Mouse (Mus musculus): ENCODE measurements around the gene Ank2. TPM values are rescaled to one million over a fixed set of nuclear protein-coding genes. Genes with fewer than 3 reads are reported as not detected.
A peak's percentile ranks its signal among the peaks of the same experiment; 100 is the strongest.

Ank2 gene
- polyA plus RNA-seq, 1 experiment from 2014 or later: 211 TPM

DNA sequence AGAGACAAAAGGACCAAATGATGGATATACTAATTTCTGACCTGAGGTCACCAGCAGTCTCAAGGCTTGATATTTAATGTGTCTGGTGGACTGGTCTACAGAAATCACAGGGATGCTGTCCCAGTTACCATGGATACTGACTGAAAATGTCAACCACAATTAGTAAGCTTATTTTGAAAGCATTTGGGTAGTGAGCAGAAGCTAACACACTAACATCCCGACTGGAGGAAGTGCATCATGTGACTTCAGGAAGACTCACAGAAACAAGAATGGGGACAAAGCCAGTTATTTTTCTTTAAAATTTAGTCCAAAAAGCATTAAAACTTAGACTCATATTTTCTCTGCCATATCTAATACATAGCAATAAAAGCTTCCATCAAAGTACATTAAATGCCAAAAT lies 546.5 kb downstream of the Ank2 start:
- DNase-seq (no peak), ATAC-seq (ENCODE audit: low FRiP score, low TSS enrichment) (no peak)
- peaks cover 77% of the 10 kb centered on the region for H3K36me3 ChIP-seq (ENCODE audit: control insufficient read depth, insufficient read depth, low read length)
- H3K27ac ChIP-seq (replicated peaks; ENCODE audit: low read depth, low read length): no peak overlapping the region
- no peak overlapping the region for H3K4me2 ChIP-seq (ENCODE audit: low read length)
- no peaks in the 10 kb centered on the region for H3K9me3 ChIP-seq (ENCODE audit: control insufficient read depth, low read length)
- WGBS: 31% methylated on average over 1 of the region's 1 CpGs
- no peak overlapping the region for H3K9ac ChIP-seq (replicated peaks; ENCODE audit: low read length)
- H3K4me3 ChIP-seq (replicated peaks; ENCODE audit: low read depth, low read length): no peak overlapping the region
- no peaks in the 10 kb centered on the region for H3K27me3 ChIP-seq (ENCODE audit: control insufficient read depth, insufficient read depth, low read length)
- H3K4me1 ChIP-seq (ENCODE audit: control insufficient read depth, insufficient read depth, low read length): no peaks in the 10 kb centered on the region

DNA sequence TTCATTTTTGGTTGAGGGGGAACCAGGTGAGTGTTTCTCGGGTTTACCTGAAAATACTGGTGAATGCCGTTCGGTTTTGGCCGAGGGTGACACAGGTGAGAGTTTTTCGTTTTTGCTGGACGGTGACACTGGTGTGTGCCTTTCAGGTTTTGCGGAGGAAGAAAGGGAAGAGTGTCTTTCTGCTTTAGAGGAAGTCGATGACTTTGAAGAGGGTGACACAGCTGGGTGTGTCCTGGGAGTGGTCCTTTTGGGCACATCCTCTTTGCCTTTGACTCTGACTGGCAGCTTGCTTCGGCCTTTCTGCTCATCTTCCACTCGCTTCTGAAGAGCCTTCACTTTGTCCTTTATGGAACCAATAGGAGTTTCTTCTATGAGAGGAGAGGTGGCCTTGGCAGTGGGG lies 552.6 kb downstream of the Ank2 start:
- ATAC-seq (ENCODE audit: low FRiP score, low TSS enrichment): no peak
- no peak overlapping the region for H3K27ac ChIP-seq (replicated peaks; ENCODE audit: low read depth, low read length)
- H3K36me3 ChIP-seq (ENCODE audit: control insufficient read depth, insufficient read depth, low read length): peaks cover 91% of the 10 kb centered on the region
- no peak overlapping the region for H3K4me3 ChIP-seq (replicated peaks; ENCODE audit: low read depth, low read length)
- H3K4me1 ChIP-seq (ENCODE audit: control insufficient read depth, insufficient read depth, low read length): no peaks in the 10 kb centered on the region
- no peaks in the 10 kb centered on the region for H3K27me3 ChIP-seq (ENCODE audit: control insufficient read depth, insufficient read depth, low read length)
- no peak for DNase-seq
- no peak overlapping the region for H3K4me2 ChIP-seq (ENCODE audit: low read length)
- WGBS: 96% methylated on average over 10 of the region's 10 CpGs
- no peak overlapping the region for H3K9ac ChIP-seq (replicated peaks; ENCODE audit: low read length)
- H3K9me3 ChIP-seq (ENCODE audit: control insufficient read depth, low read length): no peaks in the 10 kb centered on the region

DNA sequence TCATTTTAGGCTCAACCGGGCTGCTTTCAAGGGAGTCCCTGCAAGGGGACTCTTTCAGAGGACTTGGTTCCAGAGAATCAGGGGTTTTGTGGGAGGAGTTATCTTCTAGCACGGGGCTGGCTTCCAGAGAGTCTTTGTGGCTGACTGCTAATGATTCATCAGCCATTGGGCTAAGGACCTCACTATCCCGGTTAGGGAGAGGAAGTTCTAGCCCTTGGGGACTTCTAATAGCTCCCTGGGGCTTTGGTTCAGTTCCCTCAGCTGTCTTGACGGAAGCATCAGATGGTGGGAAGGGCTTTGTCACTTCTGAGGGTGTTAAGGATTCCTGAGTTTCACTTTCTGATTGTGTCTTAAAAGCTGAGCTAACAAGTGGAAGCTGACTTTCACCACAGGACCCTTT lies 554.3 kb downstream of the Ank2 start:
- Histone ChIP-seq H3K4me1 (ENCODE audit: control insufficient read depth, insufficient read depth, low read length) (no peaks in the 10 kb centered on the region), H3K27ac (replicated peaks; ENCODE audit: low read depth, low read length) (no peak overlapping the region), H3K4me2 (ENCODE audit: low read length) (no peak overlapping the region), H3K9me3 (ENCODE audit: control insufficient read depth, low read length) (no peaks in the 10 kb centered on the region), H3K9ac (replicated peaks; ENCODE audit: low read length) (no peak overlapping the region), H3K4me3 (replicated peaks; ENCODE audit: low read depth, low read length) (no peak overlapping the region), H3K27me3 (ENCODE audit: control insufficient read depth, insufficient read depth, low read length) (no peaks in the 10 kb centered on the region), H3K36me3 (ENCODE audit: control insufficient read depth, insufficient read depth, low read length) (peaks cover 92% of the 10 kb centered on the region)
- ATAC-seq (ENCODE audit: low FRiP score, low TSS enrichment) (no peak), DNase-seq (no peak)
- WGBS: 80% methylated on average over 4 of the region's 4 CpGs

DNA sequence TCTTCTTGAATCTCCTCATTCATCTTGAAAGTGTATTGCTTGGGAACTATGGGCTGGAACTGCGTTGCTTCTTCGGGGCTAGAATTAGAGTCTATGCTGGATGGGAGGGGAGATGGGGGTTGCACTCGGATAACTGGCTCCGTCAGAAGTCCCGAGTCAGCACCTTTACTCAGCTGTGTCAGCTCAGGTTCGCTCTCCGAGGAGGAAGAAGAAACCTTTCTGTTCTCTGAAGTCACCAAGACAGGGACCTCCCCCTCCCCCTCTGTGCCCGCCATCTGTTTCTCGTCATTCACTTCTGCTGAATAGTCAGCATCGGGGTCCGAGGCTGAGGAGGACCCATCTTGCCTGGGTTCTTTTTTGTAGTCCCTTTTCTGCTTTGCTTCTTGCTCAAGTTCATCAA lies 555.1 kb downstream of the Ank2 start:
- ATAC-seq (ENCODE audit: low FRiP score, low TSS enrichment) (no peak), DNase-seq (no peak)
- Histone ChIP-seq H3K9ac (replicated peaks; ENCODE audit: low read length) (no peak overlapping the region), H3K27me3 (ENCODE audit: control insufficient read depth, insufficient read depth, low read length) (no peaks in the 10 kb centered on the region), H3K4me1 (ENCODE audit: control insufficient read depth, insufficient read depth, low read length) (no peaks in the 10 kb centered on the region), H3K9me3 (ENCODE audit: control insufficient read depth, low read length) (no peaks in the 10 kb centered on the region), H3K4me2 (ENCODE audit: low read length) (no peak overlapping the region), H3K4me3 (replicated peaks; ENCODE audit: low read depth, low read length) (no peak overlapping the region), H3K27ac (replicated peaks; ENCODE audit: low read depth, low read length) (no peak overlapping the region), H3K36me3 (ENCODE audit: control insufficient read depth, insufficient read depth, low read length) (peaks cover 94% of the 10 kb centered on the region)
- WGBS: 90% methylated on average over 11 of the region's 11 CpGs

DNA sequence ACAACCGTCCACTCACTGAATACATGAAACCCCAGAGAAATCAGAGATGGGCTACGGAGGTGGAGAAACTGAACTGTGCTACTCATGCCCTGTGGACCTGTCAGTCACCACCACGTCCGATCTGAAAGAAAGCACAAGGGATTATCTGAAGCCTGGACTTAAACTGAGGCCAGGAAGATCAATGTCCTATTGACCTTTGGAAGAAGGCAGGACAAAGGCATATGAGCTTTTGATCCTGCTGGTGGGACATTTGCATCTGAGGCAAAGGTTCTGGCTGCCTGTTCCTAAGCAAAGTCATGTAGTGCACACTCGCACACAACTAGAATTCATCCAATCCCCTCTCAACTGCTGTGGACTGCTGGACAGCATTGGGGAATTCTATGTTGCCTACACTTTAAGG lies 558.7 kb downstream of the Ank2 start:
- DNase-seq: no peak
- Histone ChIP-seq H3K27me3 (ENCODE audit: control insufficient read depth, insufficient read depth, low read length) (no peaks in the 10 kb centered on the region), H3K4me2 (ENCODE audit: low read length) (no peak overlapping the region), H3K27ac (replicated peaks; ENCODE audit: low read depth, low read length) (no peak overlapping the region), H3K4me3 (replicated peaks; ENCODE audit: low read depth, low read length) (no peak overlapping the region), H3K36me3 (ENCODE audit: control insufficient read depth, insufficient read depth, low read length) (peaks cover 83% of the 10 kb centered on the region), H3K9ac (replicated peaks; ENCODE audit: low read length) (no peak overlapping the region), H3K4me1 (ENCODE audit: control insufficient read depth, insufficient read depth, low read length) (no peaks in the 10 kb centered on the region), H3K9me3 (ENCODE audit: control insufficient read depth, low read length) (no peaks in the 10 kb centered on the region)
- WGBS: 16% methylated on average over 5 of the region's 5 CpGs
- no peak for ATAC-seq (ENCODE audit: low FRiP score, low TSS enrichment)

DNA sequence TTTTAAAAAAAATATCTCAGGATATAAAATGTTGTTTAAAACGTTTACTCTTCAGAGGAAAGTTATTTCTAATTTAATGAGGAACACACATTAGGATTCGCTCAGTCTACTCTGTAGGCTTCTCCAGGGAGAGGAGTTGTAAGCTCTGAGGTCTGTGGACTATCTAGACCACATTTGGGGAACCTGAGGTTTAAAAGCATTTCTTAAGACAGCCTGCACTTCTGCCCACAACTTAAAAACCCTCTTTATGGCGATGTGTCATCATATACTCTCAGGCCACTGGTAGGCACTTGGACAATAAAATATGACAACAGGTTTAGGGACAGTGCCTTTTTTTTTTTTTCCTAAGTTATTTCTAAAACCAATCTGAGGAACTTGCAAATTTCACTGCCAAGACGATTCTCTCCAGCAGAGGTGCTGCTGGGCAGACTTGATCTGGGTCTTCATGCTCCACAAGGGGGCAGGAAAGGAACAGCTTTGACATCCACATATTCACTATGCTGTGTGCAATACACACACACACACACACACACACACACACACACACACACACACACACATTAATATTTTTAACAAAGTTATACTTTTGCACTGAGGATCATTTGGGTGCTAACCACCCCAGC lies 567.2 kb downstream of the Ank2 start:
- Histone ChIP-seq H3K4me1 (ENCODE audit: control insufficient read depth, insufficient read depth, low read length) (no peaks in the 10 kb centered on the region), H3K4me3 (replicated peaks; ENCODE audit: low read depth, low read length) (no peak overlapping the region), H3K4me2 (ENCODE audit: low read length) (no peak overlapping the region), H3K9ac (replicated peaks; ENCODE audit: low read length) (no peak overlapping the region), H3K36me3 (ENCODE audit: control insufficient read depth, insufficient read depth, low read length) (peaks cover 85% of the 10 kb centered on the region), H3K9me3 (ENCODE audit: control insufficient read depth, low read length) (no peaks in the 10 kb centered on the region), H3K27me3 (ENCODE audit: control insufficient read depth, insufficient read depth, low read length) (no peaks in the 10 kb centered on the region), H3K27ac (replicated peaks; ENCODE audit: low read depth, low read length) (no peak overlapping the region)
- 79% methylated on average over 4 of the region's 4 CpGs for WGBS
- DNase-seq (peak; percentile 53), ATAC-seq (ENCODE audit: low FRiP score, low TSS enrichment) (no peak)

DNA sequence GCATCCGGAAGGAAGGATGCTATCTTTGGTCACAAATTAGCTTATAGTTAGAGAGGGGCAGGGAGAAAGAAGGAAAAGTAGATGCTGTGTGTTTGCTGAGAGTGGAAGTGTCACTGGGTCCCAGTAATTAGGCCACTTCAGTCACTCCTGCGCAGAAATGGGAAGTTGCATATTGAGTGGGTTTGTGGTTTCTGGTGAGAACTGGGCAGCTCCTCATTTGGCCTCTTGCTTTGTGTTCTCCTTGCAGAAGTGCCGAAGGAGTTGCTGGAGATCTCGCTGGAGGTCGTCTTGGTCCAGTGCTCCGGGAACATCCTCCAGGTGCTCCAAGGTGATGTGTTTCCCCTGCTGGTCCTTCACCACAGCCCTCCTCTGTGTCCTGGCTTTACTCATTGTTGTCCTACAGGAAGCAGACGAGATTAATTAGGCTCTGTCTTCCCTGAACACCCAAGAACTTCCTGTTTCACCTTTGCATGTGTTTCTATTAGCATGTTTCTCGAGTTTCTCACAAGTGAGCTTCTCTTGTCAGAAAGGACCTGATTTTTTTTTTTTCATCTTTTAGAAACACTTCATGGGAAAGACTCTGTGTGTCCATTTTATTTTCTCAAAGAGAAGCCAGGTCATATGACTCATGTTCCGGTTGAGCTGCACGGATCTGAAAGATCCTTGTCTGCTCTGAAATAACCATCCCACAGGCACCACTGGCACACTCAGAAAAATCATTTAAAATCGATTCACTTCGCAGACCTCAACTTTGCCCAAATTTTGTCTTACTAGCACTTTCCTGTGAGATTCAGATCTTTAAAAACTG lies 575.4 kb downstream of the Ank2 start:
- Histone ChIP-seq H3K4me3 (replicated peaks; ENCODE audit: low read depth, low read length) (no peak overlapping the region), H3K4me1 (ENCODE audit: control insufficient read depth, insufficient read depth, low read length) (no peaks in the 10 kb centered on the region), H3K27me3 (ENCODE audit: control insufficient read depth, insufficient read depth, low read length) (no peaks in the 10 kb centered on the region), H3K9ac (replicated peaks; ENCODE audit: low read length) (no peak overlapping the region), H3K36me3 (ENCODE audit: control insufficient read depth, insufficient read depth, low read length) (peaks cover 62% of the 10 kb centered on the region), H3K4me2 (ENCODE audit: low read length) (no peak overlapping the region), H3K9me3 (ENCODE audit: control insufficient read depth, low read length) (no peaks in the 10 kb centered on the region), H3K27ac (replicated peaks; ENCODE audit: low read depth, low read length) (no peak overlapping the region)
- no peak for ATAC-seq (ENCODE audit: low FRiP score, low TSS enrichment)
- 88% methylated on average over 12 of the region's 12 CpGs for WGBS
- DNase-seq: no peak

DNA sequence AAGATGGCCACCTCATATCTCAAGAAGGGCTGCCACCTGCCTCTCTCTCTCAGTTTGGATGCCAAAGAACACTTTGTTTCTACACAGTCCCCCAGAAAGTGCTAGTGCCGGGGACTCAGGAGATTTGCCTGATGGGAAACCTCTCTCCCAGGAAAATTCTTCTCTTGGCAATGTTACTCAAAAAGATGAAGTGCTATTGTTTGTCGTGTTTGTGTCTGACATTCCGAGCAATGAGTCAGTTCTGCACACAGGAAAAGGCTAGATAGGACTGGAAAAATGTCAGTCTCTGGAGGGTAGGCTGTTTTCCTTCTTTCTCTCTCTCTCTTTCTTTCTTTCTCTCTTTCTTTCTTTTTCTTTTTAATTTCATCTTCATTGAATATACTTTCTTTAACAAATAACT lies 577.2 kb downstream of the Ank2 start:
- DNase-seq (no peak), ATAC-seq (ENCODE audit: low FRiP score, low TSS enrichment) (no peak)
- H3K4me2 ChIP-seq (ENCODE audit: low read length): no peak overlapping the region
- H3K27ac ChIP-seq (replicated peaks; ENCODE audit: low read depth, low read length): no peak overlapping the region
- H3K36me3 ChIP-seq (ENCODE audit: control insufficient read depth, insufficient read depth, low read length): peaks cover 49% of the 10 kb centered on the region
- no peaks in the 10 kb centered on the region for H3K4me1 ChIP-seq (ENCODE audit: control insufficient read depth, insufficient read depth, low read length)
- H3K4me3 ChIP-seq (replicated peaks; ENCODE audit: low read depth, low read length): no peak overlapping the region
- no peaks in the 10 kb centered on the region for H3K27me3 ChIP-seq (ENCODE audit: control insufficient read depth, insufficient read depth, low read length)
- no peak overlapping the region for H3K9ac ChIP-seq (replicated peaks; ENCODE audit: low read length)
- no peaks in the 10 kb centered on the region for H3K9me3 ChIP-seq (ENCODE audit: control insufficient read depth, low read length)
- WGBS: 82% methylated on average over 3 of the region's 3 CpGs

DNA sequence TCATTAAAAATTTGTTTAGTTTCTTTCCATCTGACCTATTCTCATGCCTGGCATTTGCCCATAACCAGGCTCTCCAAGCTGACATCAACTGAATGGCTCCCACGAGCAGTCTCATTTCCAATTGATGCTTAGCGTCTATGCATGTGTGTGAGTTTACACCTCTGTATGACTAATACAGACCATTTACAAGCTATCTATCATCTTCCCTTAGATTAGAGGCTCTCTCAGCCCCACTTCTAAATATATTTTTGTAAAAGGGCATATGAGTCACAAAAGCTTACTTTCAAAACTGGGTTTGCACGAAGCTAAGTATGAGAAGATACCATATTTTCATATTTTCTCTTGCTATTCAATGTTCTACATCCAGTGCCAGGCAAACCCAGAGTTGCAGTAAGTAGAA lies 578.9 kb downstream of the Ank2 start:
- no peak overlapping the region for H3K4me2 ChIP-seq (ENCODE audit: low read length)
- H3K27ac ChIP-seq (replicated peaks; ENCODE audit: low read depth, low read length): no peak overlapping the region
- no peaks in the 10 kb centered on the region for H3K4me1 ChIP-seq (ENCODE audit: control insufficient read depth, insufficient read depth, low read length)
- H3K9me3 ChIP-seq (ENCODE audit: control insufficient read depth, low read length): no peaks in the 10 kb centered on the region
- ATAC-seq (ENCODE audit: low FRiP score, low TSS enrichment) (no peak), DNase-seq (no peak)
- WGBS: 88% methylated on average over 3 of the region's 3 CpGs
- no peaks in the 10 kb centered on the region for H3K27me3 ChIP-seq (ENCODE audit: control insufficient read depth, insufficient read depth, low read length)
- H3K4me3 ChIP-seq (replicated peaks; ENCODE audit: low read depth, low read length): no peak overlapping the region
- no peak overlapping the region for H3K9ac ChIP-seq (replicated peaks; ENCODE audit: low read length)
- peaks cover 36% of the 10 kb centered on the region for H3K36me3 ChIP-seq (ENCODE audit: control insufficient read depth, insufficient read depth, low read length)
